ENCODE assay signal across 11 mouse cellular contexts in genomic region chr6:121153177-121153576, GRCm38 (mm10).
"Had no signal": no experiment of that assay in that cellular context is flagged by ENCODE, and none has a peak within 500 bp of the region (broad histone marks: within the 10 kb centered on the region; RNA-seq: fewer than 3 reads in every experiment).

No protein-coding gene starts in this region.

- DNase-seq: liver, postnatal 0 days; lung, adult 2 months; lung, postnatal 14 days; lung, postnatal 36 days; right cerebral cortex, adult 18-20 months; right cerebral cortex, postnatal 25 days; right cerebral cortex, postnatal 4 days; spleen, adult 18-20 months; thymus, adult 18-20 months; thymus, postnatal 14 days; thymus, postnatal 36 days had no signal
